ENCODE assay signal across 17 mouse cellular contexts in the genomic region with DNA sequence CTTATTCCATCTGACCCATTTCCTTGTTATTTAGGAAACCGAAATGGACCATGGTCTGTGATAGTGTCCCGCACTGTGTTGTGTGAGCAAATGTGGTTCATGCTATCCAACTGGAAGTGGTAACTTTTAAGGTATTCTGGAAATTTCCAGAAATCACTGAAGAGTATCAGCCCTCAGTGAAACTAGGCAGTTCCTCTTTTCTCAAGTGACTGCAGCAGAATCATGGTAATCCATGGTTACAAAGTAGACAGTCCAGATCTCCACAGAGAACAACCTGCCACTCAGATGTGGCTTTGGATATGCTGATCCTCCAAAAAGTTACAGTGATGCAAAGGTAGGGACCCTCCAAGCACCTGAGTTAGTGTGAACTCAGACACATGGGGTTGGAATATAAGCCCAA.
"Had no signal": no experiment of that assay in that cellular context is flagged by ENCODE, and none has a peak within 500 bp of the region (broad histone marks: within the 10 kb centered on the region; RNA-seq: fewer than 3 reads in every experiment).

No protein-coding gene starts in this region.

- DNase-seq: kidney, adult 2 months; layer of hippocampus, postnatal 36 days; liver; lung, adult 18-20 months; lung, postnatal 10 days; lung, postnatal 36 days; right cerebral cortex, postnatal 25 days; thymus, adult 2 months; thymus, postnatal 25 days had no signal

- ATAC-seq: intestine, postnatal 0 days; liver, embryonic 12.5 days had no signal

- H3K4me3 ChIP-seq: limb, embryonic 10.5 days; limb, embryonic 13.5 days; liver, embryonic 12.5 days; liver, embryonic 15.5 days; lung, embryonic 15.5 days; midbrain, embryonic 12.5 days had no signal

- H3K27ac ChIP-seq: limb, embryonic 10.5 days; limb, embryonic 13.5 days; liver, embryonic 12.5 days; liver, embryonic 15.5 days; midbrain, embryonic 12.5 days; stomach, postnatal 0 days had no signal
